Mouse (Mus musculus) left cerebral cortex, adult 9 months (tissue): Measurements from ENCODE around the gene Zic4.

Experiments
- DNase-seq, 2 experiments: peaks; one replicate each; pipeline ENCODE4 v3.0.0; 2022; ENCODE audit warnings: low spot score in 2 of 2

Gene Zic4

DNA sequence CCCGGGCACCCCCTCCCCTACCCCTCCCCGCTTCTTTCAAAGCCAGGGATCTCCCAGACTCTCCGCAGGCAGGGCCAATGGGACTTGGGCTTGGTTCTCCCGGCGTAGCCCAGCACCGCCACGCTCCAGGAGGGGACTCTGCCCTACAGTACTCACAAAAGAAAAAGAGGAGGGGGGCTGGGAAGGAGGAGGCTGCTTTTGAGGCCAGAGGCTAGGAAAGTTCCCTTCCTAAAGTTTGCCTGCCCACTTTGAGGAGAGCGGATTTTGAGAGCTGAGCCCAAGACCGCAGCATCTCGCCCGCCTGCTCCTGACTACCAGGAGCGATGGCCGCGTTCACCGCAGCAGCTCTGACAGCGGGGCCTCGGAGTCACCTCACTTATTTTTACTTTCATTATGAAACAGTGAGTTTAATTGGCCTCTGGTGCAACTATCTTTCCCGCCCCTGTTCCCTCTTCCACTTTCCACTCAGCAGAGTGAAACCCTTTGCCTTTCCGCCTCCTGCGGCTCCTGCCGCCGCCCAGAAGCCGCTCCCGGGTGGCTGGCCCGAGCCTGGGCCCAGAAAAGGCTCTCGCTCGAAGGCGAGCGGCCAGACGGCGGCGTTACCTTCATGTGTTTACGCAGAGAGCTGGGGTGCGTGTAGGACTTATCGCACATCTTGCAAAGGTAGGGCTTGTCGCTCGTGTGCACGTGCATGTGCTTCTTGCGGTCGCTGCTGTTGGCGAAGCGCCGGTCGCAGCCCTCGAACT lies at the start of gene Zic4:
TSS of gene Zic4 (plus strand) at position 558 of the 746 bp plus-strand sequence.
- no peak for DNase-seq

DNA sequence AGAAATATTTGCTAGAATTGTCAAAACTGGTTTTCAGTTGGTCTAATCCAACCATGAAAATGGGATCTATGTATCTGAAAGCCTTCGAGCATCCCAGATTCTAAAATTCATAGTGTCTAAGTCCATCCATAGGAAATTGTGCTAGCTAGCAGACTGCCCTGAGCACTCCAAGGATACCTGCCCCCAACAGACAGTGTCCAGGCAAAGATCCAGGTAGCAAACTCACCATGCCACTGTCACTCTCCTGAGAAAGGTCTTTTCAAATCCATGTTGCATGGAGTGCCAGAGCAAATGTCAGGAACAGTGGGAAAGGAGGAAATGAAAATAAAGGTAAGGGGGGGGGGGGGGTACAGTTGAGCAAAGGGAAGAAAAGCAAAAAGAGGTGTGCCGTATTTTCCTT lies 14.6 kb upstream of the Zic4 start:
- DNase-seq, result no peak

DNA sequence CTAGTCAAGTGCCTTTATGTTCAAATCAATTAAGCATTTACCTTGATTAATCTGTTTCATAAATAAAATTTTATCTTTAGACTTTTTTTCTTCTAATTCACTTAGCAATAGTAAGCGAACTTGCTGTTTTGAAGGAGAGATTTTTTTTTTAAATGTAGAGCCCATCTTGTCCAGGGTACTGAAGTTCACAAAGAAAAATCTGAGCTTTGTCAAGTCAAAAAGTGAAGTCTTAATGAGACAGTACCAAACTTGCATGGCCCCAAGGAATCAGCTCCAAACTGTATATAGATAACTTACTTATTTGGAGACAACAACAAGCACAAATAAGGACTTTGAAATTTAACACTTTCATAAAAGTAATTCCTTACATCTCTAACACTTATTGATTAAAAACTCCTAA lies 13.5 kb upstream of the Zic4 start:
- no peak for DNase-seq

DNA sequence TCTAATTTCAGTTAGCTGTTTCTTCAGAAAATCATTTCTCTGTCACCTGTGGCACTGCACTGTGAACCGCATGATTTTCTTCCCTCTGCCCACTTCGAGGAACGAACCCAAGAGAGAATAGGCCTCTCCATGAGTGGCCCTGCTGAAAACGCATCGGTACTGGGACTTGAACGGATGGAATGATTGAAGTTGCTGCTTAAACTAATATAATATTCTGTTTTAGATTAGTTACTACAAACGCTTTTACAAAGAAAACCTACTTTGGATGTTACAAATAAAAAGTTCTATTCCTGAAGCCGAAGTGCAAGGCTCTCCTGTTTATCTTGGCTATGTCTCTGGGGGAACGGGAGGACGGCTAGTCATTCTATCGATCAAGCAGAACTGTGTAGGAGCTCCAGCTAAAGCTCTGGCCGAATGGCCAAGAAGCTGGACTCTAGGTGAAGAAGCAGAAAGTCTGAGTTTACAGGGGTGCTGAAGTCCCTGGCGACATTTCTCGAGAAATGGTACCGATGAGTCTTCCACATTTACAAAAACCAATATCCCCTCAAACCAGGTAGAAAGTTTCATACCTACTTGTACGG lies 11.9 kb upstream of the Zic4 start:
- DNase-seq, result no peak

DNA sequence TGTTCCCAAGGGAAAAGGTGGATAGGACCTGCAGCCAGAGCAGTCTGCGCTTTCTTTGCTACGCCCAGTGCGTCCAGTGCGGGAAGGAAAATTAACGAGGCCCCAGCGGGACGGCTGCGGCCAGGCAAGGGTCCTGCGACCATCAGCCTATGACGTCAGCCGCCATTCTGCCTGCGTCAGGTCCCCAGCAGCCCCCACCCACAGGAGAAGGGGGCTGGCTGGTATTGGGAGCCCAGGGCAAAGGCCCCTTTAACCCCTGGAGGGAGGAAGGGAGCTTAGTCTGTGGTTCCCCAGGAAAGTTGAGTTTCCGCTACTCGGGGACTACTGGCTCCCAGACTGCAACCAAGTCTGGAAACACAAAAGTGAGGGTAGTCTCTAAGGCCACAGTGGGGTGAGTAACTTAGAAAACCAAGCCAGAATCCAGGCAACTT lies 11.3 kb upstream of the Zic4 start:
- no peak for DNase-seq

DNA sequence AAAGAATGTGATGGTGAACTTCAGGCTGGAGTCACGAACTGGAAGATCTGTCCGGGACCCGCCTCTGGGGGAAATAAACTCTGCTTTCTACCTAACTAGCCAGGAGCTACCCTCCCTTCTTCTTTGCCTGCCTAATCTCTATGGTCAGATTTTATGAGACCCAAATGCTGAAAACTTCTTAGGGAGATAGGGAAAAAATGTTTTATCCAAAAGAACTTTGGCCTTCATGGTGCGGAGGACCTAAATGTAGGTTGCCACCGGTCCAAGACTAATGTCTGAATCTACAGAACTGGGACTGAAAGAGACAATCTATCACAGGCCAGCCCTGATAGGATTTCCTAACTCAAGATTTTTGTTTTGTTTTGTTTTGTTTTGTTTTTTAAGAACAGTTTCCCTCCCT lies 10.9 kb upstream of the Zic4 start:
- no peak for DNase-seq

DNA sequence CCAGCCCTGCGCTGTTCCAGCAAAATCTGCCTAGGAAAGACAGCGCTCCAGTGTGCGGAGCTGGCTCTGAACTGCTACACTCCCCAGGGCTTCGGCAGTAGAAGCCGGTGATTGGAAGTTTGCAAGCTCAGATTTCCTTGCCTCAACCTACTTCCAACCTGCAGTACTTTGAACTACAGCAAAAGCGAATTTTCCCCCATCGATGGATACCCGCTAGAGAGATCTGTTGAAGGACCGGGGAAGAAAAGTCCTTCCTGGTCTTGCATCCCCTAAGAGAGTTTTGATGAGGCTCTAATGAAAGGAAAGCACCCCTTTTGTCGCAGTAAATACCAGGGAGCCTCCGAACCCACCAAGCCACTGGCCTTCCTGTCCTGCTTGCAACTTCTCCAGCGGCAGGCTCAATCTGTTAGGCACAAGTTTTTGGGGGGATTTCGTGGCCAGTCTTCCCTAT lies 10.2 kb upstream of the Zic4 start:
- no peak for DNase-seq

DNA sequence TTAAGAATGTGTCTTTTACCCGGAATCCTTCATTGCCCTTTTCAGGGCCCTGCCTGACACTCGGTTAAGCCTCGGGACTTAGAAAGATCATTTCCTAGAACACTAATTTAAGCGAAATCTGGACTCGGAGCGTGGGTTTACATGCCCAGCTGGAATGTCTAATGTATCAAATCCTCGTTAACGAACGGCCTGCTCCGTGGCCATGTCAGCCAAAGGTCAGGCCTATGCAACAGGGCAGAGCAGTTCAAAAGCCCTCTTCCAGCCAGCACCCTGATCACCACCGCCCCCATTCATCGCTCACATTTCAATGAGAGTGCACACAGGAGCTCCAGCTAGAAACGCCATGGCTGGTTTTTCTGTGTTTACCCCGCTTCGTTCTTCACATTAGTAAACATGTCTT lies 9.4 kb upstream of the Zic4 start:
- DNase-seq, result no peak

DNA sequence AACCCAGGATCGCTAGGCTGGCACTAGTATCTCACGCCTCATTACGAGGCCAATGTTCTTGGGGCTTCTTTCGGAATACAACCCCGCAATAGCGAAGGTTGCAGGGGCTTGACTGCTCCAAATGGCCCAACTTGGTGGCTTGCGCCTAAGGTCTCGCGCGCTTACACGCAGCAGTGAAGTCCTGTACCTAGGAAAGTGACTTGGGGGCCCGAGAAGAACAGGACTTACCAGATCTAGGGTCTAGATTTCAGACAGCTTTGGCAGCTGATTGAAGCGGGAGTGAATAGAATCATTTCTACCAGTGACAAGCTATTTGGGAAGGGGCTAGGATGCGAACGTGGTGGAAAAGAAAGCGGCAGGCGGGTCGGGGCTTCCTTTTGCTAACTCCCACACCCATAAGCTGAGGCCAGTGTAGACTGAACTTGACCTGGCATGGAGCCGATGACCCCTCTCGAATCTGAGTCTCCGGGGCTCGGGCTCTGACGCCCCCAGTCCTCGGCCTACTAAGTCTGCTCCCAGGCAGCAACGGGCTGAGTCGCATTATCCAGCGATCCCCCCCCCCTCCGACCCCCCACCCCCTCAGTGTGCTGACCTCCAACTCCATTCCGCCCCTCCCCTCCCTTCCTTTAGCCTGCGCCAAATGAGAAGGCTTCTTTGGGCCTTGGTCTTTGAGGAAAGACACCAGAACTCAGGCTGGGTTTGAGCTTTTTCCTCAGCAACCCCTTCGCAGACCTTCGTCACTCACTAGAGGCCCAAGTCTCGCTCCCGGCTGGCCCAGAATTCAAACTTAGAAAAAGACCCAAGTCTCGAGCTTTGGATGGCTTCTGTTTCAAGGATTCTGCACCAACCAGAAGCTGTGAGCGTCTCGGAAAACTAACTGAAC lies 8.4 kb upstream of the Zic4 start:
- no peak for DNase-seq

DNA sequence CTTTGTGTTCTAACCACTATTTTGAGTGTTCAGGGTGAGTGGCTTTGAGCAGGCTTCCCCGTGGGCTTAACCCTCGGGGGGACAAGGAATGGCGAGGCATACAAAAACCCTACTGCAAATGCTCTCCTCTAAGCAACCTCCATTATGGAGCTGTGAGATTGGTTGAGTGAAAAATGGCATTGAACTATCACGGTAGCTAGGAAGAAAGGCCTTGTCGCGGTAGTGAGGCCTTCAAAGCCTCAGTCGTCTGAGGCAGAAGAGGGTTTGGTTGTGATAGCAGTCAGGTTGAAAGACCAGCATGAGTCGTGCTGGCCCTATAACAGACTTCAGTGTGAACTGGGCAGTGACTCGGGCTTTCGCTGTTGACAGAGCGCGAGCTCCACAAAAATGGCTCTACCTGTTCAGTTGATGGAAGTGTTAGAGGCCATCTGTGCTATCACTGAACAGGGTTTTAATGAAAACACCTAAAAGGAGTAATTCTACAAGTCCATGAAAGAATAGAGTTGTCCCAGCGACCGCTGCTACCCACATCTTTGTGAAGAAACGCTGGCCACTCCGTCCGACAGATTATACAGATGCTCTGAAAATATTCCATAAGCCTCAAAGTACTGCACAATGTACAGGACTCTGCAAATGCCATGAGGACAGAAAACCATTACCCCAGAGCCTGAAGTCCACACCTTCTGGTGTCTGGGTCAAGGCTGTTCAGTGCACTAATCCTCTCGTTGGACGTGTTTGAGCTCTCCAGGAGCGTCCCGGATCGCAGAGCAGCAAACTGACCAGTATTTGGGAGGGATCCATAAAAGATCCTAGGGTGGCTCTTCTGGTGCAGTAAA lies 7.6 kb upstream of the Zic4 start:
- no peak for DNase-seq

DNA sequence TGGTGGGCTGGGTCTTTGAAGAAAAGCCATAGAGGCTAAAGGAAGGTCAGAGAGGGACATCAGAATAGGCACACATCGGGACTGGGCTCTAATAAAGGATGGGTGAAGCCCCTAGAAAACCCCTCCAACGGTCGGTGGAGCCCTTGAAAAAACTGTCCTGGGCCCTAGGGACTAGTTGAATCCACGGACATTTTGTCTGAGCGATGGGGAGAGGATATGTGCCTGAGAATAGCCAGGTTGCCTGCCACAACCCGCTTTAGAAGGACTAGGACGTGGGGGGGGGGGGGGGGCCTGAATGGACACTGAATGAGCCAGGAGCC lies 7.0 kb upstream of the Zic4 start:
- no peak for DNase-seq

DNA sequence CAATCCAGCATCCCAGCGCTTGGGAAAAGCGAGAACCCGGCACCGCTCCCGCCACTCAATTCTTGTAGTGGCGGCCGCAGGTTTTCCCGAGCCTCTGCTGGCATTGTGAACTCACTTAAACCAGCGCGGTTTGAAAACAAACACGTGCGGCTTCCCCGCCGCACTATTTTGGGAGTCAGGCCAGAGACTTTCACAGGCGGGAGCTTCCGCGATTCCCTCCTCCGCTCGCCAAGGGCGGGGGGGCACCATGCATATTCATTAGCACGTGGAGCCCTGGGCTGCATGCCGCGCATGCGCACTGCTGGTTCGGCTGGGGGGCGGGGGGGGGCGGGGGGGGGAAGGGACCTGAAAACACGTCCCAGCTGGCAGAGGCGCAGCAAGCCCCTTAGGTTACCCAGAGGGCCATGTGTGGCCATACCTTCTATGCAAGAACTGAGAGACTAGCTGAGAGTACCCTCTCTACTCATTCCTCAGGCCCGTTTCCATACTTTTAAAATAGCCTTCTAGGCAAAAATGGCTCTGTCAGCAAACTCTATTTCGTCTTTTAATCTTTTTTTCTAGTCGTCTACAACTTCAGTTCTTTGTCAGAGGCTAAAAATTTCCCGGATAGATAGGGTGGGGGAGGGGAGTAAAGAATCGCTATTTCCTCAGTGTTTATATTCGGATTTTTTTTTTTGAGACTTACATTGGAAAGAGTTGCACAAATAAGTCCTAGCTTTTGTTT lies 6.4 kb upstream of the Zic4 start:
- no peak for DNase-seq

DNA sequence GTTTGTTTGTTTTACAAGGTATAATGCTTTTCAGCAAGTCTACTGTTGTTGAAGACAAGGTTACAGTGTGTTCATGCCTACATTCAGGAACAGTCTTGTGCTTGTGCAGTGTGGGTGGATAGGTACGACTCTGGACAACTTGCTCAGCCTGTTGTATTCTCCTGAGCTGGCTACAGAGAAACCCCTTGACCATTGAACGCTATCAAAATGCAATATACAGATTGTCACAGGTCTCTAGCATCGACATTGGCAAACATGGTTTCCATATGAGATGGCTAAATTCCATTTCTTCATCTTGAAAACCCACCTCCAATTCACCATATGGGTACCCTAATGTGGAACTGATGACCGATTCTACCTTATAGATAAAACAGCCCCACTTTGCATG lies 5.9 kb upstream of the Zic4 start:
- no peak for DNase-seq

DNA sequence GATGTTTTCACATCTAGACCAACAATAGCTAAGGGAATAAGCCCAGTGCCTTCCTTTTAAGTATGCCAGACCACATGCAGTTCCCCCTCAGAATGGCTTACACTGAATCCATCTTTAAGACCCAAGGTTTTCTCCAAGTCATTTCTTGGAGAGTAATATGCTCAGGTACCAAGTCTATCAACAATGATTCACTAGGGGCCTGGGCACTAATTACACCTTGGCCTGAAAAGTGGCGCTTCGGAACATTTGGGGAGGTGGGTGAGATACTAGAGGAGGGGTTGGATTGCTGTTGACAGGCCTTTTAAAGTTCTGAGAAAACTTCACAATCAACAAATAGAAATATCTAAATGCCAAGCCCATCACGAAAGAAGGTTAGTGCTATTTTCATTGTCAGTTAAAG lies 4.9 kb upstream of the Zic4 start:
- no peak for DNase-seq

DNA sequence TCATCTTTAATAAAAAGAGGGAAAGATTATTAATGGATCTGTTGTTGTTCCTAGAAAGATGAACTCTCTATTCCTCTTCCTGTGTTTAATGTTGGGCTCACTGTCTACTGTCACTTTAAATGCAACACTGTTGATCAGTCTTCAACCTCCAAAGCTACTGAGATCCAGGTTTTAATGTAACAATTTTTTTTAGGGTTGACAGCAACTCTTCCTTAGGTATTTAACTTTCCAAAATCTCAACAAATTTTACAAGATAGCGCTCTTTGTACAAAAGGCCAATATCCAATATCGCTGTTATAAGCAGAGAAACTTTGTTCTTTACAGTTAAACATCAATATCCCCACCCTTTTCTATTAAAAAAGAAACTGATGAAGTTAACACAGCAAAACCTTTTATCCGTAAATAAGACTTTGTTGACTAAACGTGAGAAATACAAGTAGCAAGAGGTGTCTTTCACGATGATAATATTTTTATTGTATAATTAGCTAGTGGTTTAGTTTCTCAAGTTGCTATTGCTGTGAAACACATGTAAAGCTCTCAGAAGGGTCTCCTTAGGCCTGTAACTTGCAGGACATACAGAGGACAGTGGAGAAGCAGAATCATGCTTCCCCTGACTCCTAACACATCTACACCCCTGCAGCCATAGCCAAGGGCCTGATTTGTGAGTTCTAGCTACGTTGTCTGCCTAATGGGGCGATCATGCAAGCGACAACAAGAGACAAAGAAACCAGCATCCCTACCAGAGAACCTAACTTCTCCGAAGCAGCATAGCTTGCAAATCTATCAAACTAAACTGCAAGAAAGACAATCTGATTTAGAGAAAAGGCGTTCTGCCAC lies 3.1 kb upstream of the Zic4 start:
- no peak for DNase-seq

DNA sequence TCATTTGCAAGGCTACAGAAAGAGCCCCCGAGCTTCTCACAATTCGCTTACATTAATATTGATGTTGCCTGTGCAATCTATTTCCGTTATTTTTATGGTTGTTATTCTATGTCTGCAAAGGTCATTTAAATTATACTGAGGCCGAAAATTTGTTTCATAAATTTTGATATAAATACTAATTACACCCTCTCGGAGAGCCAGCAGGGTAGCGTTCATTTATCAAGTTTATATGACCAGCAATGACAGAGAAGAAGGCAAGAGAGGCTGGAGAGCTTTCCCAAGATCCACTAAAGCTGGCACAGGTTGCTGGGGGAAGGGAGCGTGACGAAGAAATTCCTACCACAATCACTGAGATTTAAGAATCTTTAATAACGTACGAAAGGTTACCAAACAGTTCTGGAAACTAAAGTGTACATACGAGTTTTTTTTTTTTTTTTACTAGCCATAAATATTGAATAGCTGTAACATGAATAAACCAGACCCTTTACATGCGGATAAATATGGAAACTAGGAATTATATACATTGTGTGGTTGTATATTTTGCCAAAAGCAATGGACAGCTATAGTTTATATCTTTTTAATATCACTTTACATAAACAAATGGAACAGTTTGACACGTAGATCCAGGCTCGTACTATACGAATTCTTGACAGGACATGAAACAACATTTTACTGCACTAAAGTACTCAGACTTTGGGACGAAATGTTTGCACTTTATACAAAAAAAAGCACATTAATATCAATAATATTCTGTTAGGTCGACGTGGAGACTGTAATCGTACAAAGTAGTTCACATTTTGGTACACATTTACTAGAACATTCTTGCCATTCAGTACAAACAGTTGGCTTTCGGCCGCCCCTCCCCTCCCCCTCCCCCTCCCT lies 1.8 kb upstream of the Zic4 start:
- no peak for DNase-seq

DNA sequence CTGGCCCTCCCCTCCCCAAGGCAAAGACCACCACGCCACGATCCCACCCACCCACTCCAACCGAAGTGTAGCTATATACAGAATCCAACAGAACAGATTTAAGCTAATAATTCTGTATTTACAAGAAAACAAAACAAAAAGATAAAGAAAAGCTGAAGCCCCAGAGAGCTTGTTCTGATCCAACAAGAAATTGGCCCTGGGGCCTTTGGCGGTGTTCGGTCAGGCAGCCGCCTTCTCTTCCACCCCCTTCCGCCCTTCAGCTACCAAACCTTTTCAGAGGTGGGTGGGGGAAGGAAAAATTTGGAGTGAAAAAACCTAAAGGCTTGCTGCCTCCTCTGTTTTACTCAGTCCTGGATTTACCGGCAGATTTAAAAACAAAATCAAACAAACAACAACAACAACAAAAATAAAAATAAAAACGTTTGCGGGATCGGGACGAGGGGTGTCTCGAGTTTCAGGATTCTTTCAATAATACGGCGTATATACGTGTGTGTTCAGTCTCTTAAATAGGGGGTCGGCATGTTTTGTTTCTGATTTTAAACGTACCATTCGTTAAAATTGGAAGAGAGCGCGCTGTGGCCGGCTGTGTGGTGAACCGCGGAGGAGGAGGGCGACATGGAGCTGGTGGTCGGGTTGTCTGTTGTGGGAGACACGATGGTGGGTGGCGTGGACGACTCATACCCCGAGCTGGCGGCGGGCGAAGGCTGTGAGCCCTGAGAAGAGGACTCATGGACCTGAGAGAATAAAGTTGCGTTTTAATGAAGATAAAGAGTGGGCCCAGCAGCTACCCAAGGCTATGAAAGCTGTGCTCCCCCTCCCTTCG lies 969 bp upstream of the Zic4 start:
- no peak for DNase-seq

DNA sequence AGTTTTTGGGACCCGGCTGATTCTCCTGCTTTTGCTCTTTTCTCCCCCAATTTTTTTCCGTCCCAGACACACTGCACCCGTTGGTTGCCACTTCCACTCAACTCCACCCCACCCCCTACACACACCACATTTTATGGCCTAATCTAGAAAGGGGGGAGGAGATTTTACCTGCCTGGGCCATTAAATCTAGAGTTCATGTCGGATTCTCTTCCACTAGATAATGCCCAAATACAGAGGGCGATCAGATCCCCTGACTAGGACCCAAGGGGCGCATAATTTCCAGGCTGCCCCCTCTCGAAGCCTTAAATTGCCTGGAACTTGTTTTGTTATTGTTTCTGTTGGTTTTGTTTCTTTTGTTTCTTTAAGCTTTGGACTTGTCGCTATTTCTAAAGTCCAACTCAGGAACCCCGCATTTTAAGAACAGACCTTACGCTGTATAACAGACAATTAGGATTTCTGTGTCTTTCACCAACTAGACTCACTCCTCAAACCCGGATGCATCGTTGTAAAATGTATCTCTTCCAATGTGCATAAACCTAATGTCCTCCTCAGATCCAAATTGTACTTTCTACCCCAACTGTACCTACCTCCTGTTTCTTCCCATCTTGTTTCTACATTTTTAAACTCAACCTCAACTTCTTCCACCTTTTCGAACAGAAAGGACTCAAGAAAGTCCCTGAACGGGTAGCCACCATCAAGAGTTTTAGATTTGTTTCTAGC lies 958 bp downstream of the Zic4 start:
- no peak for DNase-seq
